Mouse (Mus musculus): ENCODE results near the gene Pip4k2a.

- no peak for TF ChIP-seq POLR2A (IDR thresholded peaks at IDR 0.05; ENCODE audit: low read depth, low read length)
- TF ChIP-seq CTCF (IDR thresholded peaks at IDR 0.05; ENCODE audit: extremely low read depth, insufficient read depth, insufficient read length, insufficient replicate concordance) = no peak
Measured at GRCm38 (mm10) chr2:18919797-18920354, 78.0 kb downstream of the Pip4k2a start.
